Mouse (Mus musculus) small intestine, adult 2 months (tissue): Measurements from ENCODE around the gene Psmd3.
"Not testable (repeated sequence)": the region's sequence is repeated elsewhere in the genome, so short reads cannot be mapped to it uniquely, and the experiment has no call there.

ENCODE experiments used
- CTCF ChIP-seq: fragments of 200-500 bp; IDR thresholded peaks from 2 replicates; pipeline ENCODE4 v1.5.1; 2012; ENCODE audit warnings: low read depth, mild to moderate bottlenecking, control low read depth, inconsistent platforms, low read length, moderate library complexity, mixed read lengths; ENCODE audit not compliant: insufficient replicate concordance, insufficient read length; ENCODE audit errors: extremely low read depth
- POLR2A ChIP-seq: fragments of 200-500 bp; IDR thresholded peaks from 2 replicates; pipeline ENCODE4 v1.6.1; 2012; ENCODE audit warnings: low read depth, mild to moderate bottlenecking, control low read depth, inconsistent platforms, low read length, moderate library complexity

DNA sequence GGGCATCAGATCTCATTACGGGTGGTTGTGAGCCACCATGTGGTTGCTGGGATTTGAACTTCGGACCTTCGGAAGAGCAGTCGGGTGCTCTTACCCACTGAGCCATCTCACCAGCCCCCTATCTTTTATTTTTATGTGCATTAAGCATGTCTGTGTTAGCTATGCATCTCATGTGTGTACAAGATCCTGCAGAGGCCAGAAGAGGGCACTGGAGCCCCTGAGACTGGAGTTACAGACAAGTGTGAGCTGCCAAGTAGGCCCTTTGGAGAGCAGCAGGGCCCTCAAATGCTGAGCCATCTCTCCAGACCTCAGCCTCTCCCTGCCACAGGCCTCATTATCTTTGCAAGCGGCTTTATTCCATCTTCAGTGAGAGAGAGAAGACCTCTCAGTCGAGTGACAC is 29.7 kb downstream of the Psmd3 start:
- TF ChIP-seq CTCF, POLR2A: not testable (repeated sequence)
